Mouse (Mus musculus): ENCODE data around the gene Fam117a.
"Not testable (repeated sequence)": the region's sequence is repeated elsewhere in the genome, so short reads cannot be mapped to it uniquely, and the experiment has no call there.

Fam117a gene

DNA sequence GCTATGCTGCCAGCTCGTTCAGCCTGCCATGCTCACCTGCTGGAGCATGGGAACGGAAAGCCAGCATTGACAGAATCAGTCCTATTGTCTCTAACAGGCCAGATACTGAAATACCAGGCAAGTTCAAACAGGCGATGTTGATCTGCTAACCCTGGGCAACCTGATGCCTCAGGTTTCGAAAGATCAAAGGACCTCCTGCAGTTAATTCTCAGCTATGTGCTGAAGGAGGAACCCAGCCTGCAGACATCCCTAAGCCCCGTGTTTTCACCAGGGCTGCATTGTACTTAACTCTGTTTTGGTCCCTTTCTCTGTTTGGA is 56.6 kb downstream of the Fam117a start:
- no peak for DNase-seq (ENCODE audit: low spot score)

DNA sequence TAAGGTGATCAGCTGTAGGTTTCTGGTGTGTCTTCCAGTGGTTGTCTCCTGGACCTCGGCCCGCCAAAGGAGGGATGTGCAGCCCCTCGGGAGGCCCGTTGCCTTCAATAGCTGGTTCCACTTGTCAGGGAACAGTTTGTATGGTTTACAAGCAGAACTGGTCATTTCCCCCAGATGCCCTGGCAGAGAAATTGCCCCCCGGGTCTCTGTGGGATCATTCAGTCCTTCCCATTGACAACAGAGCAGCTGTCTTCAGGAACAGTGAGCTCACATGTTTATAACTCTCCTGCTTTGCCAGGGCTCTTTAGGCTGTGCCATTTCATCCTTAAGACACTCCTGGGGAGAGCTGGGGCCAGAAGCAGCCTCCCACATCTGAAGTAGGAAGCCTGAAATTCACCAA is 57.3 kb downstream of the Fam117a start:
- no peak for DNase-seq (ENCODE audit: low spot score)

DNA sequence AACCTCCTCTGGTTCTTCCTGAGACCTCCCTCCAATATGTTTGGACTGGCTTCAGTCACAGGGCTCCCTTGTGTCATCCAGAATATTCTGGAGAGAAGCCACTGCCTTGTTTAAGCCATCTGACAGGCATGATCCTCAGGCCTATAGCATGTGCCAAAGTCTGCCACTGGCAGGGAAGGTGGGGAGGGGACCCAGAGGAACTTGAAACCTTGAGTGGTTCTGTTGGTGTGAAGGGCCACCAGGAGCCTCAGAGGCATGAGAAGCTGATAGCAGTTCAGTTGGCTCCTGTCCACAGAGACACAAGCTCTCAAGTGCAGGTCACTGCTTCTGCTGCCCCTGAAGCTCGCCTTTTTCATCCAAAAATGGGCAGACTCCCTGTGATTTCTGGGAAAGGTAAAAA is 59.7 kb downstream of the Fam117a start:
- no peak for DNase-seq (ENCODE audit: low spot score)

DNA sequence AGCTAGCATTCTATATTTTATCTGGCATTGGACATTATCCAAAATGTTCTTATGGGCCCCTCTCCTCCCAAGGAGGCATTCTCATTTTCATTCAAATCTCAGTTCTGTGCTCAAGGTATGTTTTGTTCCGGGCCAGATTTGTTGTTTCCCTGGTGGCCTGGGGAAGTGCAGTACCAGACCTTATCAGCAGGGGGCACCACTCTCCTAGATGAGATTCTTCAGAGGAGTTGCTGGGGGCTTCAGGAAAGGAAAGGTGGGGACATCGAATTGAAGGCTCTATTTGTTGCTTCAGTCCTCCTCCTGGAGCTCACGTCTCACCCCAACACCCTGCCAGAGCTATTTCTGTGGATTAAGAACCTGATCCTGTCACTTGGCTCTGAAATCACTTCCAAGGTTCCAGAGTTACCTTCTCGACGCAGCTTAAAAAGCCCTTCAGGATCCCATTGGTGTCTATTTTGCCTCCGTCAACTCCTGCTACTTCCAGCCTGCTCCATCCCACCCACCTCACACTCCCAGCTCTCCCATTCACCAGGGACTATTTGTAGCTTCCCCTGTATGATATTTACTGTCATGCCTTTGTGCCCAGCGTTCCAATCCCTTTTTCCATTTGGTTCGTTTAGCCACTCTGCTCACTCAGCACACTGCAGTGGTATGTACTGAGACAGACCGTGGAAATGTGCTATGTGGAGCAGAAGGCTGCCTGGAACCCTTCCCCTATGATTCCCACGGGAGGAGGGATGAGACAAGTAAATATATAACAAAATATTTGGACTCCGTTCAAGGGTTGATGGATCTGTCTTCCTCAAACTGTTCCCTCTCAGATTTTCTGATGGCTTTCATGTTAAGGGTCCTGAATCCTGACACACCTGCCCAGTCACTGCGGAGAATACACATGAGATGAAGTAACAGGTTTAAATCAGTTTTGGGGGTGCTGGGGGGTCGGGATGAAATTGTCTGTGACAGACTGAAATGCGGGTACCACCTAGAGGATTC is 61.3 kb downstream of the Fam117a start:
- no peak for DNase-seq (ENCODE audit: low spot score)

DNA sequence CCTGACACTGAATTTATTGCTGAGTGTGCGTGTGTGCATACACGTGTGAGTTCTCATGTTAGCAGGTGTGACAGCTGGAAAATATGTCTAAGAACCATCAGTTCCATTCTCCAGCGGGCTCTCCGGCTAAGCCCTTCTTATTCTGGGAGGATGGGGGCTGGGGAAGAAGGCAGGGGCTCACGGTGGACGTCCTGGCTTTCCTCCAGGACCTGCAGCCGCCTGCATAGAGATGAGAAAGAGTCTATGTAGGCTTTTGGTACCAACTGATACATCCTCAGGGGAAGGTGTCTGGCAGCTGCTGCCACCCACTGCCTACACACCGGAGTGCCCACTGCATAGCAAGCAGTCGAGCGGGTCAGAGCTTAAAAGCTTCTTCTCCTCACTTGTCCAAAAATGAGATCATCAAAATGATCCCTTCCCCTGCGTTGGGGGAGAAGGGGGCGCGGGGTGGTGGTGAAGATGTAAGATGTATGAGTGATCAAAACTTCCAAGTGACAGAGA is 62.8 kb downstream of the Fam117a start:
- DNase-seq (ENCODE audit: low spot score), result no peak

DNA sequence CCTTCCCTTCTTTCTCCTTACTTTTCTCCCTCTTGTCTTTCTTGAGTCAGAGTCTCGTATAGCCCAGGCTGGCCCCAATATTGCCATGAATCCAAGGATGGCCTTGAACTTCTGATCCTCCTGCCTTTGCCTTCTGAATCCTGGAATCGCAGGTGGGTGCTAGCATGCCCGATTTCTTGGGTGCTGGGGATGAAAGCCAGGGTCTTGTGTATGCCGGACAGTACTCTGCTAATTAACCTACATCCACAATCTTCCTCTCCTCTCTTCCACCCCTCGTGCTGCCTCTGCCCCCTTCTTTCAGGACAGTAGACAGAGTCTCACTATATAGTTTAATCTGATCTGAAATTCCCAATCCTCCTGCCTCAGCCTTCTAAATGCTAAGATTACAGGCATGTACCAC is 64.8 kb downstream of the Fam117a start:
- DNase-seq (ENCODE audit: low spot score), result no peak

DNA sequence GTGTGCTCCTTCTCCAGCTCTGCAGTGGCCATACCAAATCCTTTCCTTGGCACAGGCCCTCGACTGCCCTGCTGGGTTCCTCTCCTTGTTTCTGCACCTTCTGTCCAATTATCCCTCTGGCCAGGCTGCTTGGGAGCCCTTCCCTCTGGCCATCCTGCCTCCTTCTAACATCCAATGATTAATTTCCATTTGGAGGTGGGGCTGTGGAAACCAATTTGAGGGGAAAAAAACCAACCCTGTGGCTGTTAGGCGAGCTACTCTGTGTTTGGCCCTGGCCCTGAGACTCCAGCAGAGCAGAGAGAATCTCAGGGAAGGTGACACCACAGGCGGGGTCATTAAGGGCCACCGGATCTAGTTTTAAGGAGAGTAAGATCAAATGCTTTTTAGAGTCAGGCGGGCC is 65.4 kb downstream of the Fam117a start:
- DNase-seq (ENCODE audit: low spot score), result no peak

DNA sequence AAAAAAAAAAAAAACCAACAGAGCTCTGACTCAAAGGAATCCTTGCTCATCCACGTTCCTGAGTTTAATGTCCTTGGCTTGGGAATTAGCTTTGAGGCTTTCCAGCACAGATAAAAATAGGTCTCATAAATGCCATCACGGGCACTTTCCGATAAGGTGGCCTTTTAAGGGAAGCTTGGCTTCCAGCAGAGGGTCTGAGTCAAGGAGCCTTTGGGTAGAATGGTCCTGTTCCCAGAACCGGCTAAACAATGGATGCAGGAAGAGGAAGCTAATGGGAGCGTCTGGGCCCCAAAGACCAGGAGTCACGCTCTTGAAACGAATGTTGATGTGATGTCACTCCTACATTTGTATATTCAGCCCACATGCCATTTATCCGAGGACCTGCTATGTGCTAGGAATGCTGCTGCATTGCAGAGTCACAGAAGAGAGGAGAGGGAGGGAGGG is 65.9 kb downstream of the Fam117a start:
- DNase-seq (ENCODE audit: low spot score), result no peak

DNA sequence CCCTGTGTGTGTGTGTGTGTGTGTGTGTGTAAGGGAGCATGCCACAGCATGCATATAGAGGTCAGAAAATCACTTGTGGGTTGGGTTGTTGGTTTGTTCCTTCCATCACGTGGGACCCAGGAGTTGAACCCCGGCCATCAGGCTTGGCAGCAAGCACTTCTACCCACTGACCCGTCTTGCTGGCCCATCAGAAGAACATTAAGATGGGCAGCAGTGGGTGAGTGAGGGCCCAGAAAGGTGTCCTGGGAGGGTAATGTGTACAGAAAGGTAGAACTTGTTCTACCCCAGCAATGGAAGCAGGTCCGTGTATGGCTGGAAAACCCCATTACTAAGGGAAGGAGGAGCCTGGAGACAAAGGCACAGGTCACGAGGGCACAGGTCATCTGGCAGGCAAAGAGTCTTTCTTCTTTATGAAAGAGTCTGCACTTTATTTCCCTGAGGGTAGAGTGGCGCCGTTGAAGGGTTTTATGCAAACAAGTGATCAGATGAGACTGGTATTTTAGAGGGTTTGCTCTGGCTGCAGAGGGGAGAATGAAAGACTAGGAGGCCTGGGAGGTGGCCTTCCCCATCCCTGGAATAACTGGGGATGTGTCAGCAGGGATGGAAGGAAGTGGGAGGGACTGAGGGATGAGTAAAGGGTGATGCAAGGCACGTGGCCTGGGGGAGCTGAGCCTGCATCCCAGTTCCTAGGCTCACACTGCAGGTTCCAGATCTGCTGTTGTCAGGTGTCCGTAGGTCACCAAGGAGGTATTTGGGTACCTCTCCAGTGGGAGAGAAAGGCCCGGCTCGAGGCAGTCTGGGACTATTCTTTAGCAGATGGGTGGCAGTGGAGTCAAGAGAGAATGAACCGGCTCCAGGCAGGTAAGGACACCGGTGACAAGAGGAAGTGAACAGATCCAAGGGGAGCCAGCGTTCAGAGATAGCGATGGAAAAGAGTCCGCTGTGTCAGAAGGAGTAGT is 66.8 kb downstream of the Fam117a start:
- DNase-seq (ENCODE audit: low spot score), result no peak

DNA sequence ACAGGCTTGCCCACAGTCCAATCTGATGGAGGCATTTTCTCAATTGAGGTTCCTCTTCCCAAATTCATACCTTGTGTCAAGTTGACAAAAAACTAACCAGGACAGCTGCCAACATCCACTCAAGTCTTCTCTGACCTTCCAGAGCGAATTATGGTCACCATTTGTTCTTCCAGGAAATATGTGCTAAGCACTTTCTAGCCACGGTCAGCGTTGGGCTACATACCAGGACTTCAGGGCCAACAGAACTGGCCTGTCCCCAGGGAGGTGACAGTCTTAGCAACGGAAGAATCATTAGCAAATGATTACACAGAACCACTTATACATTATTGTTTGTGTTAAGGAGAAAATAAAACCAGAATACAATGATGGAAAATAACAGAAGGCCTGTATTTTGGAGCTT is 69.0 kb downstream of the Fam117a start:
- DNase-seq (ENCODE audit: low spot score), result no peak

DNA sequence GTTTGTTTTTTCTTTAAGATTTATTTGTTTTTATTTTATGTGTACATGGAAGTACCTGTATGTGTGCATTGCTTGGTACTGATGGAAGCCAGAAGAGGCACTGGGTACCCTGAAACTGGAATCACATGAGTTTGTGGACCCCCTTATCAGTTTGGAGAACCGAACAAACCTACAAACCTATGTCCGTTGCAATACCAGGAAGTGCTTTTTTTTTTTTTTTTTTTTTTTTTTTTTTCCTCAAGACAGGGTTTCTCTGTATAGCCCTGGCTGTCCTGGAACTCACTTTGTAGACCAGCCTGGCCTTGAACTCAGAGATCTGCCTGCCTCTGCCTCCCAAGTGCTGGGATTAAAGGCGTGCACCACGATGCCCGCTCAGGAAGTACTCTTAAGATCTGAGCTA is 69.6 kb downstream of the Fam117a start:
- DNase-seq (ENCODE audit: low spot score), result not testable (repeated sequence)

DNA sequence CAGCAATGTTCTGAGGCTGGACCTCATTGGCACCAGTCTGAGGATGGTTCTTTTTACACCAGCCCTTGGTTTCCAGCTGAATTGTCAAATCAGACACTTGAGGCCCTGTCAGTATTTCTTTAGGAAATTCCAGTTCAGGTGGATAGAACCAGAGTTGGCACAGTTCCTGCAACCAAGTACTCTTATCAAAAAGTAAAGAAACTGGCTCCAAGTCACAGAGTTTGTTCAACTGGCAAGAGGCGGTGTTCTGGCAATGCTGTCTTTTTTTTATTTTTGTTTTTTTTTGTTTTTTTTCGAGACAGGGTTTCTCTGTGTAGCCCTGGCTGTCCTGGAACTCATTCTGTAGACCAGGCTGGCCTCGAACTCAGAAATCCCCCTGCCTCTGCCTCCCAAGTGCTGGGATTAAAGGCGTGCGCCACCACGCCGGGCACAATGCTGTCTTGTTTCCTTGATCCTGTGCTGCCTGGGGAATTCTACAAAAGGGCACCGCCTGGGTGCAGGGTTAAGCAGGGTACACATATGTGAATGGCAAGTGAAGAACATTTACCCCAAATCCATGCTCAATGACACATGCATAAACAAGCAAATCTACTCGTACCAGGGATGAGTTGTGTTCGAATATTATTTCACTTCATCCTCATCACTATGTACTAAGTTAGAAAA is 72.8 kb downstream of the Fam117a start:
- DNase-seq (ENCODE audit: low spot score), result no peak

DNA sequence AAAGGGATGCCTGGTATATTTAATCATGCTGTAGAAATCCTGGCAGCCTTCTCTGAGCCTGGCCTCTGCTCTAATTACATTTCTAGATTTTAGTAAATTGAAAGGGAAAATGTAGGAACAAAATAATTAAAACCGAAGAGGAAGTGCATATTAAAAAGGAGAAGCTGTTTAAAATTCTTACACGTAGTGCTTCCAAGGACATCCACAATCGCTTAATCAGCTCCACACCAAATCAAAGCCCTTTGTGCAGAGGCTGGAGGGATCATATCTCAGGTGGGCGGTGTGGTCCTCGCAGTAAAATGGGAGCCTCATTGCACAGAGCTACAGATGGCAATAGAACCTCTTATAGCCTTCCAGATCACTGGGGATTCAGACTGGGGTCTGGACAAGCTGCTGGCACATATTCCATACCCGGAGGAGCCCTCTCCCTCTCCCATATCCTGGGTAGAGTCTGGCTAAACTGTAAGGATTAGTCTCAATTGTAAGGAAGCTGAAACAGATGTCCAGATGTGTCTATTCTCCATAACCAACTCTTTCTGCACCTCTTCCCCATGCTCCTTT is 74.7 kb downstream of the Fam117a start:
- DNase-seq (ENCODE audit: low spot score), result no peak

DNA sequence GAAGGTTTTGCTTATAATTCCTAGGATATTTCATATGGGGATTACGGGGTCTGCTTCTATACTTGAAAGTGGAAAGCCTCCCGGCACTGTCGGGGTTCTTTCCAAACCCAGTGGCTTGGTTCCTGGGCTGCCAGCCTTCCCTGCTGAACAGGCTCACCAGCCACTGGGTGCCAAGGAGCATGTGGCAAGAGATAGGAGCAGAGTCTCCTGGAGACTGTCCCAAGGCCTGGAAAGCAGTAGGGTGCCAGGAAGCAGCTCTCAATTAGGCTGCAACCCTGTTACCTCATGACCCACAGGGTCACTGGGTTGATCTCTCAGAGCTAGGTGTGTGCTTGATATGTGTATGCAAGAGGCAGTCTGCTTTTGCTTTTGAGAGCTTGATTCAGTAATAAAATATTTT is 75.8 kb downstream of the Fam117a start:
- no peak for DNase-seq (ENCODE audit: low spot score)

DNA sequence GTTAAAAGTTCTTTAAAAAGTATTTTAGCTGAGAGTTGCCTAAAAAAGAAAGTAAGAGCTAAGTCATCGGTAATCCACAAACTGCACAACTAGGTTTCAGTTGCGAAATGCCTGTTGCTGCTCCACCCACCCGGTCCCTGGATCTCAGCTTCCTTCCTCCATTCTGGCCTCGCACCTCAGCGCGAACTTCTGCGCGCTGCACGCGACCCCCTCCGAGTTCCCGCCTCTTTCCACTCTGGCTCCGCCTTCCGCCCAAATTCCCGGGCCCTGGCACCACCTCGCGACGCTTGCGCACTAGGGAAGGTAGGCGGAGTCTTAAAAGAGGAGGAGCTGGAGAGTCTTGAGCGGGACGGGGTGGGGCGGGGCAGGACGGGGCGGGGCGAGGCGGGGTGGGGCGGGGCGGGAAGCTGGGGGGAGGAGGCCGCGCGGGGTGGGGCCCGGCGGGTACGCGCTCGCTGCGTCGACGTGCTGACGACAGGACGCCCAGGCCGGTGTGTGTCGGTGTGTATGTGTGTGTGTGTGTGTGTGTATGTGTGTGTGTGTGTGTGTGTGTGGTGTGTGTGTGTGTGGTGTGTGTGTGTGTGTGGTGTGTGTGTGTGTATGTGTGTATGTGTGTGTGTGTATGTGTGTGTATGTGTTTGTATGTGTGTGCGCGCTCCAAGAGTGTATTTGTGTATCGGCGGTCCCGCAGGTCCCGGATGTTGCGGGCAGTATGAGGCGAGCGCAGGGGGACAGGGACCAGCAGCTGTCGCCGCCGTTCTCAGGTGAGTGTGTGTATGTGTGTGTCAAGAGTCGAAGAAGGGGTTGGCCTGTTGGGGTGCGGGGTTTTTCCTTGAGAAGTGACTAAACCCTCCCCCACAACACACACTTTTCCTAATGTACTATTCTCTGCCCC is 77.1 kb downstream of the Fam117a start, which contains the start of gene Spop:
Gene Spop (plus strand): TSS at position 440 of the 895 bp plus-strand sequence.
- DNase-seq (ENCODE audit: low spot score), result peak; percentile 94

DNA sequence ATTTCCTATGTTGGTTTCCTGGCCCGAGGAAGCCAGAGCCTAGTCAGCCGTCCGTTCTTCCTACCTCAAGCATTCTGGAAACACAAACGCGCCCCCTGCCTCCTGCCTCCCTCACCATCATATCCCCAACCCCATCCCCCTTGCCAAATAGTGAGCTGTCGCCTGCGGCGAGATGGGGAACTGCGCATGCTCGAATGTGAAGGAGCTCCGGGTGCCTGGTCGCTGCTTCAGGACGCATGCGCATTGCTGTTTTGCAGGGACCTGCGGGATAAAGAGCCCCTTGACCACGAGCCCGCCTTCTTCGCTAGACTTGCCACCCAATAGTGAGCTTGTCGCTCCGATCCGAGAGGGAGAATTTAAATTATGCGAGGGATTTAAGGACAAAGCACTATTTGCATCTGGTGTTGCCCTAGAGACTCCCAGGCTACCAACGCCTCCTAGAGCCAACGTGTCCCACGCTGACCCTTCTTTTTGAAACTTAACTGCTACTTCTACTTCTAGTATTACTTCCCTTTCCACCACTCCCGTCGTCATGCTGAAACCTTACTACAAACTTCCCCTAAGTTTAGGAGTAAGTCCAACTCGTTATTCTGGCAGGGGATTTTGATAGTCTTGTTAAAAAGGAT is 77.8 kb downstream of the Fam117a start:
- peak; percentile 94 for DNase-seq (ENCODE audit: low spot score)

DNA sequence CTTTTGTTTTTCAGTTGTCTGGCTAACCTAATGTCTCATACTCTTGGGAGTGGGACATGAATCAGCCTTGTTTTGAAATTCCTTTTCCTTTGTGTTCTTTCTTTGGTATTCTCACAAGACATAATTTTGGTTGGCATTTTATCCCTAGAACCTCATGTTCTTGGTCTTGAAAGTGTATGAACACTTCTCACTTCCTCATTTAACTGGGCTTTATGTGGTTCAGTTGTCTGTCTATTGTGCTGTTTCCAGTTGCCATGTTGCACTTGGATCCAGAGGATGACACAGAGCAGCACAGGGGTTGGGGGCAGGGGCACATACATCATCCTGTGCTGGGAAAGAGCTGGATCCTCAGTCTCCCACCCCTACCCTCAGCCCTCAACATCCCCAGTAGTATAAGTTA is 79.1 kb downstream of the Fam117a start:
- no peak for DNase-seq (ENCODE audit: low spot score)

DNA sequence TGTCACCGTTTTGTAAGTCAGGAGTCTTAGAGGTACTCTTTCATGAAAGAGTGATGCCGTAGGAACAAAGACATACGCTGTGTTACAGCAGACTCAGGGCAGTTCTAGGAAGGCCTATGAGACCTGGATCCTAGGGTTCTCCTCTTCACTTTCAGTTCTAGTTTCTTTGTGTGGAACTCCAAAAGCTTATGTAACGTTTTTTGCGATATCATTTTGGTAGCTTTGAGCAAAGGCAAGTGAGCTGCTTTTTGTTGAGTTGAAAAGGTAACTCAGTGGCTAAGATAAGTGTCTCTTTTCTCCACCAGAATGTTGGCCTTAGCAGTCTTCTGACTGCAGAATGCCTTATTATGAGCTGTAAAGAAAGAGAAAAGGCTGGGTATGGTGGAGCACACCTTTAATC is 80.5 kb downstream of the Fam117a start:
- no peak for DNase-seq (ENCODE audit: low spot score)

DNA sequence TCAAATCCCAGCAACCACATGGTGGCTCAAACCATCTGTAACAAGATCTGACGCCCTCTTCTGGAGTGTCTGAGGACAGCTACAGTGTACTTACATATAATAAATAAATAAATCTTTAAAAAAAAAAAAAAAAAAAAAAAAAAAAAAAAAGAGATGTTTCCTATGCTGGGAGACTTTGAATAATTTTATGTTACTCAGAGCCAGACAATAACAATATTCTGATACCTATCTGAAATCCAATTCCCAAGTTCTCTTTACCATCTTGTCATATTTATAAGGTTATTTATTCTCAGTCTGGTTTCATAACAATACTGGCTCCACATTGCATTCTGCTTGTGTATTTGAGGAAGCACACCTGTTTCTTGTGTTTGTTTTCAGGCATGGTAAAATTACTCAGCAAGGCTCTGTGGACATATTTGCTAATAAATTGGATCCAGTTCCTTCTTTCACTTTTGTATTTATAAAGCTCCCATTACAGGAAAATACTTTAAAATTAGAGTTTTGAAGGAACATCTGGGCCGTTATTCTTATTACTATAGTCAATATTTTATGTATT is 84.1 kb downstream of the Fam117a start:
- no peak for DNase-seq (ENCODE audit: low spot score)

DNA sequence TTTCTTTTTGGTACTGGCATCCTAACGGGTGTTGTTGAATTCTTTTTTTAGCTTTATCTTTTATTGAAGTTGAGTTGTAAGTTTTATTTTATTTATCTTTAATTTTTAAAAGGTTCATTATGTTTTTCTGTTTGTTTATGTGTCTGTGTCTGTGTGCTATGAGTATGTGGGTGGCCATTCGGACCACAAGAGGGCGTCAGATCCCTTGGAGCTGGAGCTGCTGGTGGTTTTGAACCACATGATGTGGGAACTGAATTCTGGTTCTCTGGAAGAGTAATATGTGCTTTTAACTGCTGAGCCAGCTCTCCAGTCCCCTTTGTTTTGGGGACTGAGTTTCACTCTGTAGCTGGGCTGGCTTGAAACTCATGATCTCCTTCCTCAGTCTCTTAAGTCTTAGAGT is 86.7 kb downstream of the Fam117a start:
- DNase-seq (ENCODE audit: low spot score), result no peak

Measured in testis, postnatal 14 days (tissue).